Mouse (Mus musculus) embryonic facial prominence, embryonic 10.5 days (tissue): ENCODE data around the gene Gm10750. TPM values are rescaled to one million over a fixed set of nuclear protein-coding genes. Genes with fewer than 3 reads are reported as not detected.
"Not testable (repeated sequence)": the region's sequence is repeated elsewhere in the genome, so short reads cannot be mapped to it uniquely, and the experiment has no call there.

Experiments
- DNase-seq: peaks from one replicate; pipeline ENCODE4 v3.0.0-alpha.2; 2017; ENCODE audit warnings: low spot score
- H3K27ac ChIP-seq: fragments of 300-500 bp; sonication (generic); replicated peaks from 2 replicates; pipeline ENCODE4 v1.5.1; 2016; ENCODE audit warnings: mild to moderate bottlenecking
- H3K27me3 ChIP-seq: fragments of 300-500 bp; sonication (generic); replicated peaks from 2 replicates; pipeline ENCODE4 v1.6.1; 2016; ENCODE audit warnings: low read depth, mild to moderate bottlenecking; ENCODE audit not compliant: poor library complexity, severe bottlenecking
- H3K36me3 ChIP-seq: fragments of 300-500 bp; sonication (generic); replicated peaks from 2 replicates; pipeline ENCODE4 v1.6.1; 2016; ENCODE audit warnings: mild to moderate bottlenecking, moderate library complexity
- H3K4me1 ChIP-seq: fragments of 300-500 bp; sonication (generic); 2 replicates; pipeline ENCODE4 v1.6.1; 2016
- H3K4me3 ChIP-seq: fragments of 300-500 bp; sonication (generic); 2 replicates; pipeline ENCODE4 v1.5.1; 2016; ENCODE audit warnings: mild to moderate bottlenecking, moderate library complexity
- H3K9me3 ChIP-seq: fragments of 300-500 bp; sonication (generic); 2 replicates; pipeline ENCODE4 v1.6.1; 2016; ENCODE audit warnings: mild to moderate bottlenecking
- WGBS: fragments of 180-500 bp; shearing (Covaris S2); methylation state at CpG from one replicate; pipeline ENCODE4 v1.1.7; 2016; 5-methylcytosine and 5-hydroxymethylcytosine counted together
- polyA plus RNA-seq: library from polyadenylated mRNA; unstranded; fragments of >200 nt; fragmentation: Nextera tagmentation; extraction: Ambion mirVana; gene quantifications from 2 replicates; pipeline ENCODE4 v1.2.1, GENCODE M21; 2016

Gm10750 gene
- not detected in 2 replicates for polyA plus RNA-seq

DNA sequence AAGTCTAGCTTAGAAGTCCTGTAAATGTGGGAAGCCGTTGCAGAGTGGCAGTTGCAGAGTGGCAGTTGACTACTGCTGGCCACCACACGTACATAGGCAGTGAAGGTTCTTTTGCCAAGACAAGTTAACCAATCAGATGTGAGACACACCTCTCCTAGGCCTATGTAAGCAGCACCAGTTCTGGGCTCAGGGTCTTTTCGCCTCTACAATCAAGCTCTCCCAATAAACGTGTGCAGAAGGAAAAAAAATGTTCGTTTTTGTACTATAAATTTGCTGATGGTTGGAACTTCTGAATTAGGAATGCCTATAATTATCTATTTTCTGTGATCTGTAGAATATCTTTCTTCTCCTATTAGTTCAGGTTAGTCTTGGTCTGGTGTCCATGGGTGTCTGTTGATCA, at the start of gene Gm10750:
Gene Gm10750, minus strand, starts transcription at position 101 of the 400 bp plus-strand sequence.
- H3K4me3 ChIP-seq, H3K4me1 ChIP-seq, H3K27me3 ChIP-seq, H3K36me3 ChIP-seq, H3K9me3 ChIP-seq, DNase-seq, H3K27ac ChIP-seq: not testable (repeated sequence)
- WGBS, result 79% methylated on average over 5 of the region's 5 CpGs

DNA sequence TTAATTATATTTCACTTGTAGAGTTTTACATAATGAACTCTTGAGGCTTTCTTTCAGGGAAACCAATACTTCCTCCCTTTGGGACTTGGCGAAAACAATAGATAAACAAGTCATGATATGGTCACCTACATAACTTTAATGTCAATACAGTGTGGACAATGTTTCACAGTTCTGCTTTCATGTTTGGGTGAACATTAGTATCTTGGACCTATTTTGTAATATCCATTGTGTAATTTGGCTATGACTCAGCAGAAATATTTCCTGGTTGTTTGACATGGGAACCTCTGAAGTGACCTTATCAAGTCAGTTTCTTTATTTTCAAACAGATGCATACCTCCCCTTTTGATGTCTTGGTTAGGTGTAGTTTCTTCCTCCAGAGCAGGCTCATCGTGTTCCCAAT, 12.2 kb downstream of the Gm10750 start:
- Histone ChIP-seq H3K4me1 (no peaks in the 10 kb centered on the region), H3K9me3 (no peaks in the 10 kb centered on the region), H3K4me3 (no peak overlapping the region), H3K36me3 (no peaks in the 10 kb centered on the region), H3K27ac (no peak overlapping the region), H3K27me3 (no peaks in the 10 kb centered on the region)
- no peak for DNase-seq
- WGBS, result 81% methylated on average over 2 of the region's 2 CpGs

- H3K4me1 ChIP-seq, result no peaks in the 10 kb centered on the region
- DNase-seq, result no peak
These were observed 13.9 kb downstream of the Gm10750 start, which contains the start of gene Gm1330 for GRCm38 (mm10) chr2:149003151-149003550. Gene Gm1330 (minus strand): TSS chr2:149003251.

GRCm38 (mm10) chr2:148995133-148995532, 21.9 kb downstream of the Gm10750 start:
- no peaks in the 10 kb centered on the region for H3K4me1 ChIP-seq
- H3K27me3 ChIP-seq, result no peaks in the 10 kb centered on the region
- 89% methylated on average over 2 of the region's 2 CpGs for WGBS
- H3K9me3 ChIP-seq, result no peaks in the 10 kb centered on the region
- H3K36me3 ChIP-seq, result no peaks in the 10 kb centered on the region
- DNase-seq, result no peak
- no peak overlapping the region for H3K27ac ChIP-seq
- no peak overlapping the region for H3K4me3 ChIP-seq

More at GRCm38 (mm10) chr2:149003151-149003550, 13.9 kb downstream of the Gm10750 start, which contains the start of gene Gm1330:
- Histone ChIP-seq H3K27ac (no peak within 1 kb of the TSS), H3K36me3 (no peaks in the 10 kb centered on the region), H3K9me3 (no peaks in the 10 kb centered on the region), H3K4me3 (no peak within 1 kb of the TSS), H3K27me3 (no peaks in the 10 kb centered on the region)

Other genes starting within 250 kb of the Gm10750 start
- gene Cst11, start 245.7 kb downstream of the Gm10750 start, polyA plus RNA-seq, result not detected in 2 replicates
- gene 8030411F24Rik, start 235.2 kb downstream of the Gm10750 start, polyA plus RNA-seq, result not detected in 2 replicates
- gene Cst12, start 227.9 kb downstream of the Gm10750 start, polyA plus RNA-seq, result not detected in 2 replicates
- gene Cst8, start 218.5 kb downstream of the Gm10750 start, polyA plus RNA-seq, result not detected in 2 replicates
- not detected in 2 replicates for gene Cst13, start 197.2 kb downstream of the Gm10750 start, polyA plus RNA-seq
- not detected in 2 replicates for gene Cst9, start 182.1 kb downstream of the Gm10750 start, polyA plus RNA-seq
- gene 9230104L09Rik, start 152.2 kb downstream of the Gm10750 start, polyA plus RNA-seq, result not detected in 2 replicates
- 261 and 265 TPM in 2 replicates for gene Cst3, start 141.5 kb downstream of the Gm10750 start, polyA plus RNA-seq
- gene Gm1330, start 14.0 kb downstream of the Gm10750 start, polyA plus RNA-seq, result not detected in 2 replicates